In the genomic region with DNA sequence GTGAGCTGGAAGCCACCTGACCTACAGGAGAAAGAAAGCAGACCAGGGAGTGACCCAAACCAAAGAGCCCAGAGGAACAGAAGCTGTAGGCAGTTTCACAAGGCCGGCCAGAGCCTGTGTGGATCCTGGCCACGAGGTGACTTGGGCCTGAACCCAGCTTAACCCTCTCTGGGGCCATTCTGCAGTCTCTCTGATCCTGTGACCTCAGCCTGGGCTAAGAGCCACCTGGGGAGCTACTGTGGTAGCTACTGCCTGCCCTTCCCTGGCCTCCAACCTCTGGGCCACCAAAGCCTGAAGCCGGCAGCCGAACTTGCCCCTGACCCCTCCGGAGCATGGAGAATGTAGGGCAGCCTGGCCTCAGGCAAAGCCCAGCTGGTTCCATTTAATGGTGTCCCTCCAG, we compare ENCODE assay signal across 14 mouse cellular contexts. TPM values are rescaled to one million over a fixed set of nuclear protein-coding genes. Genes with fewer than 3 reads are reported as not detected.
"Had no signal": no experiment of that assay in that cellular context is flagged by ENCODE, and none has a peak within 500 bp of the region (broad histone marks: within the 10 kb centered on the region; RNA-seq: fewer than 3 reads in every experiment).

No protein-coding gene starts in this region.

- H3K27ac ChIP-seq: kidney, embryonic 15.5 days; limb, embryonic 15.5 days; liver, embryonic 14.5 days; midbrain, embryonic 13.5 days; neural tube, embryonic 15.5 days had no signal

- H3K9ac ChIP-seq: kidney, embryonic 15.5 days; limb, embryonic 15.5 days; liver, embryonic 14.5 days; midbrain, embryonic 13.5 days; neural tube, embryonic 15.5 days had no signal

- H3K36me3 ChIP-seq: kidney, embryonic 15.5 days; limb, embryonic 15.5 days; midbrain, embryonic 13.5 days; neural tube, embryonic 15.5 days had no signal

- H3K4me2 ChIP-seq: kidney, embryonic 15.5 days; limb, embryonic 15.5 days; midbrain, embryonic 13.5 days; neural tube, embryonic 15.5 days had no signal

- H3K9me3 ChIP-seq: kidney, embryonic 15.5 days; midbrain, embryonic 13.5 days; neural tube, embryonic 15.5 days had no signal

- DNase-seq: kidney, adult 2 months; kidney, postnatal 36 days; lung, adult 18-20 months; right cerebral cortex, adult 18-20 months; right cerebral cortex, postnatal 25 days; thymus, adult 18-20 months; thymus, postnatal 25 days had no signal

- H3K4me1 ChIP-seq: limb, embryonic 15.5 days; neural tube, embryonic 15.5 days had no signal

- H3K27me3 ChIP-seq: kidney, embryonic 15.5 days; limb, embryonic 15.5 days; midbrain, embryonic 13.5 days; neural tube, embryonic 15.5 days had no signal

- ATAC-seq: midbrain, embryonic 13.5 days had no signal

- H3K4me3 ChIP-seq: kidney, embryonic 15.5 days; limb, embryonic 15.5 days; midbrain, embryonic 13.5 days; myocyte; neural tube, embryonic 15.5 days had no signal

RNA-seq across cellular contexts. Expression of gene Grm4, which starts 7.6 kb away (rescaled TPM):
- total RNA-seq: megakaryocyte-erythroid progenitor cell, adult 5-6 weeks had no signal
- polyA plus RNA-seq: myocyte had no signal
